In the genomic region with DNA sequence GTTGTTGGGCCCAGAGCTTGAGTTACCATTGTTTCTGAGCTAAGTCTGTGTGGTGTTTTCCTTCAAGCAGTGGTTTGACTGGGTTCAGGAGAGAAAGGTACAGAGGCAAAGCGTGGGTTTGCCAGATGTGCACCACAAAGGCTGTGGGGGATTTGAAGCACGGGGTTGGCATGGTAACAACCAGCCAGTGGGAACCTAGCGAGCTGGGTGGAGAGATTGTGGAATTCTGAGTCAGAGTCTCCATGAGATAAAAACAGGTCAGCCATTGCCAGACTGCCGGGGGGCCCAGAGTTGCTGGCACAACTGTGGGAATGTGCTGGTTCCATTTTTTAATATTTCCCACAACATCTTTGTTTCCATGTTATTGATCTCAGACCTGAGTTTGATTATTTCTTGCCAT, we compare ENCODE assay signal across 32 mouse cellular contexts.
DNase-seq lines count a peak whose midpoint lies in the region; ATAC-seq and TF ChIP-seq lines count a peak whose summit lies in the region.
"Had no signal": no experiment of that assay in that cellular context is flagged by ENCODE, and none has a peak within 500 bp of the region (broad histone marks: within the 10 kb centered on the region; RNA-seq: fewer than 3 reads in every experiment).

No protein-coding gene starts in this region.

- TF ChIP-seq CTCF in stomach, postnatal 0 days (IDR thresholded peaks at IDR 0.05; ENCODE audit: low read depth), result no peak

- H3K4me3 ChIP-seq in stomach, postnatal 0 days (ENCODE audit: low read depth, low read length), result no peak overlapping the region
- H3K4me3 ChIP-seq in forebrain, embryonic 12.5 days (replicated peaks), result no peak overlapping the region
- H3K4me3 ChIP-seq: erythroblast, embryonic 14.5 days; forebrain, embryonic 13.5 days; heart, embryonic 10.5 days; heart, embryonic 15.5 days; hindbrain, embryonic 13.5 days; midbrain, embryonic 13.5 days; neural tube, embryonic 13.5 days had no signal

- WGBS in stomach, postnatal 0 days, result 50% methylated on average over 4 of the region's 4 CpGs
- 36% methylated on average over 4 of the region's 4 CpGs for WGBS in forebrain, embryonic 12.5 days

- H3K4me2 ChIP-seq in stomach, postnatal 0 days (replicated peaks; ENCODE audit: low read depth), result no peak overlapping the region
- H3K4me2 ChIP-seq in forebrain, embryonic 12.5 days, result no peak overlapping the region
- H3K4me2 ChIP-seq: forebrain, embryonic 13.5 days; heart, embryonic 15.5 days; hindbrain, embryonic 13.5 days; midbrain, embryonic 13.5 days; neural tube, embryonic 13.5 days had no signal

- no peaks in the 10 kb centered on the region for H3K9me3 ChIP-seq in stomach, postnatal 0 days (ENCODE audit: control insufficient read depth, low read length)
- no peaks in the 10 kb centered on the region for H3K9me3 ChIP-seq in forebrain, embryonic 12.5 days
- H3K9me3 ChIP-seq: heart, embryonic 10.5 days; heart, embryonic 15.5 days; midbrain, embryonic 13.5 days; neural tube, embryonic 13.5 days had no signal

- no peak overlapping the region for H3K27ac ChIP-seq in stomach, postnatal 0 days (replicated peaks)
- no peak overlapping the region for H3K27ac ChIP-seq in forebrain, embryonic 12.5 days
- H3K27ac ChIP-seq: forebrain, embryonic 13.5 days; heart, embryonic 10.5 days; heart, embryonic 15.5 days; hindbrain, embryonic 13.5 days; liver, embryonic 14.5 days; macrophage; midbrain, embryonic 13.5 days; neural tube, embryonic 13.5 days had no signal

- H3K9ac ChIP-seq in stomach, postnatal 0 days (ENCODE audit: low read length), result no peak overlapping the region
- no peak overlapping the region for H3K9ac ChIP-seq in forebrain, embryonic 12.5 days
- H3K9ac ChIP-seq: forebrain, embryonic 13.5 days; heart, embryonic 15.5 days; hindbrain, embryonic 13.5 days; liver, embryonic 14.5 days; midbrain, embryonic 13.5 days; neural tube, embryonic 13.5 days had no signal

- DNase-seq in ovary, adult 18-20 months (ENCODE audit: low spot score), result peak; percentile 13
- DNase-seq in ovary, postnatal 36 days (ENCODE audit: low spot score), result no peak
- peak; percentile 57 for DNase-seq in Muller cell, postnatal 12 days (ENCODE audit: inconsistent ontology term)
- DNase-seq in ZHBTc4 (ENCODE audit: low read depth, low spot score), result peak; percentile 11
- peak; percentile 9 for DNase-seq in stomach, postnatal 0 days (ENCODE audit: low spot score)
- DNase-seq: adrenal gland, postnatal 10 days; cerebellum, adult 11-12 months; cerebellum, adult 9-11 months; embryo, embryonic 11 days; gastrocnemius, postnatal 10 days; heart, postnatal 4 days; kidney, adult 9 months; kidney, postnatal 10 days; liver; lung, adult 2 months; lung, postnatal 10 days; retina, postnatal 1 day; spleen, adult 18-20 months; thymus, adult 18-20 months; thymus, postnatal 25 days had no signal

- H3K27me3 ChIP-seq in stomach, postnatal 0 days (ENCODE audit: control insufficient read depth, insufficient read depth, low read length), result no peaks in the 10 kb centered on the region
- H3K27me3 ChIP-seq in forebrain, embryonic 12.5 days, result no peaks in the 10 kb centered on the region
- H3K27me3 ChIP-seq: forebrain, embryonic 13.5 days; heart, embryonic 15.5 days; hindbrain, embryonic 13.5 days; midbrain, embryonic 13.5 days; neural tube, embryonic 13.5 days had no signal

- no peaks in the 10 kb centered on the region for H3K4me1 ChIP-seq in stomach, postnatal 0 days (replicated peaks; ENCODE audit: control insufficient read depth, insufficient read depth)
- no peaks in the 10 kb centered on the region for H3K4me1 ChIP-seq in forebrain, embryonic 12.5 days
- H3K4me1 ChIP-seq: forebrain, embryonic 13.5 days; hindbrain, embryonic 13.5 days; midbrain, embryonic 13.5 days; neural tube, embryonic 13.5 days had no signal

- H3K36me3 ChIP-seq in stomach, postnatal 0 days (ENCODE audit: control insufficient read depth, insufficient read depth, low read length), result no peaks in the 10 kb centered on the region
- no peaks in the 10 kb centered on the region for H3K36me3 ChIP-seq in forebrain, embryonic 12.5 days (replicated peaks)
- H3K36me3 ChIP-seq: heart, embryonic 10.5 days; heart, embryonic 15.5 days; hindbrain, embryonic 13.5 days; midbrain, embryonic 13.5 days; neural tube, embryonic 13.5 days had no signal

- no peak for ATAC-seq in stomach, postnatal 0 days (ENCODE audit: low FRiP score, low TSS enrichment)
- no peak for ATAC-seq in inflammation-experienced regulatory T-cells, adult 6 months
- ATAC-seq in forebrain, embryonic 12.5 days (ENCODE audit: low FRiP score), result no peak
- ATAC-seq: forebrain, embryonic 13.5 days; intestine, postnatal 0 days; midbrain, embryonic 13.5 days had no signal

- no peak for TF ChIP-seq EP300 in stomach, postnatal 0 days (optimal IDR thresholded peaks at IDR 0.05)
